Mouse (Mus musculus): ENCODE results near the gene Acta2.

Gene Acta2

DNA sequence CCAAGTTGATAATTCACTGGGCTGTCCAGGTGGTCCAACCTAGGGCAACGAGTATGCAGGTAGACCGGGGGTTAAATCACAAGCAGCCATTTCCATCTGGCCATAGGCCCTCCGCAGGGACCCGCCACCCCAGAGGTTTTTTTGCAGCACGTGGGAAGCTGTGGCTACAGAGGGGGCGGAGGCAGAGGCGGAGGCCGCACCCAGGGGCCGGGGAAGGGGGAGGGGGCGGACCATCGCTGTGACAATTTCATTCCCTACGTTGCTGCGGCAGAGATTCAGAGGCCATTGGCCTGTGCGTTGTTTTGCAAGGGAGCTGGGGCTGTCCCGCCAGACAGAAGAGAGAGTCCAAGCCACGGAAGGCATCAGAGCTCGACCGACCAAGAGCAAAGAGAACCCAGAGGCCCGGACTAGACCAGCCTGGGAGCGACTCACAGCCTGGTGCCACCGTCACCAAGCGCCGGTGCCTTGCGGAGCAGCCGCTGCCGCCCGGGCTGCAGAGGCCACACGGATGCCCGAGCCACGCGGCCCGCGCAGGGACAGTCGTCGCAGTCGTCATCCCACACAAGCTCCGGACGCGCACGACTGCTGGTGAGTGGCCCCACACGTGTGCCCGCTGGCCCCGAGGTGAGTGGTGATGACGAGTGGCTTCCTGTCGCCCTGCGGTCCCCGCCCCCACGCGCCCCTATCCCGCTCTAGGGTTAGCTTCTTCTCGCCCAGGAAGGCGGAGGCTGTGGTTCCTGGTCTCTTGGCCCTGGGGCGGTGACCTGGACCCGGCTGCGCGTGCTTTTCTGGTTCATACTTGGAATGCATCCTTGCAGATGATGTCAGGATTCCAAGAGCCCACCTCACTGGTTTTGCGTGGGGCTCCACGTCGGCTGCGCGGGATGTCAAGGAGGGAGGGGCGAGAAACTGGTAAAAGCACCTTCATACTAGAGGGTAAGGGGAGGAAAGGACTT lies 63.1 kb downstream of the Acta2 start, which contains the start of gene Stambpl1:
Gene Stambpl1 (plus strand): TSS at position 222 of the 956 bp plus-strand sequence.
- DNase-seq (ENCODE audit: low read depth) = peak; percentile 80

GRCm38 (mm10) chr19:34191645-34192007 lies 63.8 kb downstream of the Acta2 start:
- no peak for DNase-seq (ENCODE audit: low read depth)
